Mouse (Mus musculus) lung, postnatal 0 days (tissue): ENCODE measurements around the gene Serpinf1. TPM values are rescaled to one million over a fixed set of nuclear protein-coding genes. Genes with fewer than 3 reads are reported as not detected.

Source experiments
- ATAC-seq: fragments of 200-750 bp; cut with Nextera tagmentation; 2 replicates; pipeline ENCODE4 v1.8.0; 2017; ENCODE audit warnings: moderate library complexity
- DNase-seq: peaks from one replicate; pipeline ENCODE4 v3.0.0-alpha.2; 2016; ENCODE audit warnings: low spot score
- H3K27ac ChIP-seq: fragments of 300-500 bp; sonication (generic); 2 replicates; pipeline ENCODE4 v1.5.1; 2014; ENCODE audit warnings: antibody characterized with exemption, mild to moderate bottlenecking, low read length, mixed read lengths
- H3K27me3 ChIP-seq: fragments of 300-500 bp; sonication (generic); replicated peaks from 2 replicates; pipeline ENCODE4 v1.6.1; 2014; ENCODE audit warnings: low read length, mixed read lengths; ENCODE audit not compliant: insufficient read depth
- H3K36me3 ChIP-seq: fragments of 300-500 bp; sonication (generic); 2 replicates; pipeline ENCODE4 v1.6.1; 2014; ENCODE audit warnings: low read length, mixed read lengths; ENCODE audit not compliant: insufficient read depth
- H3K4me1 ChIP-seq: fragments of 300-500 bp; sonication (generic); 2 replicates; pipeline ENCODE4 v1.6.1; 2014; ENCODE audit warnings: antibody characterized with exemption, low read depth, low read length, mixed read lengths; ENCODE audit not compliant: insufficient read depth
- H3K4me2 ChIP-seq: fragments of 300-500 bp; sonication (generic); replicated peaks from 2 replicates; pipeline ENCODE4 v1.6.1; 2014; ENCODE audit warnings: low read depth, mild to moderate bottlenecking, low read length, moderate library complexity, mixed read lengths
- H3K4me3 ChIP-seq: fragments of 300-500 bp; sonication (generic); 2 replicates; pipeline ENCODE4 v1.5.1; 2014; ENCODE audit warnings: low read depth, low read length
- H3K9ac ChIP-seq: fragments of 300-500 bp; sonication (generic); replicated peaks from 2 replicates; pipeline ENCODE4 v1.6.1; 2014; ENCODE audit warnings: low read depth, mild to moderate bottlenecking
- H3K9me3 ChIP-seq: fragments of 300-500 bp; sonication (generic); 2 replicates; pipeline ENCODE4 v1.6.1; 2016; ENCODE audit warnings: low read length, mixed read lengths
- CTCF ChIP-seq: IDR thresholded peaks from 2 replicates; pipeline ENCODE4 v1.5.1; 2016; ENCODE audit warnings: antibody characterized with exemption, mild to moderate bottlenecking
- EP300 ChIP-seq: IDR thresholded peaks from 2 replicates; pipeline ENCODE4 v1.6.1; 2016; ENCODE audit warnings: antibody characterized with exemption, mild to moderate bottlenecking, control low read depth
- WGBS: fragments of 180-500 bp; shearing (Covaris S2); extraction: QIAGEN DNeasy Blood & Tissue Kit; methylation state at CpG from one replicate; pipeline ENCODE4 v1.1.7; 2014; 5-methylcytosine and 5-hydroxymethylcytosine counted together
- polyA plus RNA-seq: library from polyadenylated mRNA; unstranded; fragments of >200 nt; fragmentation: Nextera tagmentation; extraction: Ambion mirVana; gene quantifications from 2 replicates; pipeline ENCODE4 v1.2.1, GENCODE M21; 2015

The Serpinf1 gene
- polyA plus RNA-seq, 1 experiment from 2014 or later = 64.2 TPM

DNA sequence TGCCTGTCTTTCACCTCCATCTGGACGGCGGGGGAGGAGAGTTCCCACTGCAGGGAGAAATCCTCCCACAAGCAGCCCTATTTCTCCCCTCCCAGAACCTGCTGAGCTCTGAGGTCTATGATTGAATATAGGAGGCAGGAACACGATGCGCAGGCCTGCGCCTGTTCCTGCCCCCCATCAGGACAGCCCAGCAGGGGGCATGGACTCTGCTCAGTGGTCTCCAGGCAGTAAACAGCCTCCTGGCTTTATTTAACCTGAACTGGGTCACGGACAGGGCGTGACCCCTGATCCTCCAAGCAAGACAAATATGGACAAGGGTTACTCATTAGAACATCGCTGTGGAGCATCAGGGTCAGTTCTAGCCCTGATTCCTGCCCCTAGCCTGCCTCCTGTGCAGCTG lies 21.2 kb upstream of the Serpinf1 start:
- no peak for TF ChIP-seq EP300
- TF ChIP-seq CTCF = no peak
- no peak overlapping the region for H3K27ac ChIP-seq
- ATAC-seq (no peak), DNase-seq (no peak)
- no peaks in the 10 kb centered on the region for H3K9me3 ChIP-seq
- H3K4me3 ChIP-seq = no peak overlapping the region
- H3K27me3 ChIP-seq = no peaks in the 10 kb centered on the region
- WGBS = 68% methylated on average over 8 of the region's 8 CpGs
- H3K4me1 ChIP-seq = no peaks in the 10 kb centered on the region
- peaks cover 38% of the 10 kb centered on the region for H3K36me3 ChIP-seq
- H3K4me2 ChIP-seq = no peak overlapping the region
- no peak overlapping the region for H3K9ac ChIP-seq

DNA sequence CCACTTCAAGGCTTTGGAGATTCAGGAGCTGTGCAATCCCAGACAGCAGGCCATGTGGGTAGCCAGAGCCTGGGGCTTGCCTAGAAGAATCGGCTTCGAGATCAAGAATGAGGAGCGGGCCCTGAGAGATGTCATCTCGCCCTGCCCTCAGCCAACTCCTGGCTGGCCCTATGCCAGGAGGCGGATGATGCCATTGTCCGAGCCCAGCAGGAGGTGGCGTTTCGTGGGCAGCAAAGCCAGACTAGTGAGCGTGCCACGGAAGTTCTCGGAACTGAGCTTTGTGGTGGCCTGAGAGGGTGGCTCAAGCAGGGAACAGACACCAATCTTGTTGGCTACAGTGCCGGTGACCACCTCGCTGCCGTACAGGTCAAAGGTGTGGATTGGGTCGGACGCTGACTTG lies 19.1 kb upstream of the Serpinf1 start:
- Histone ChIP-seq H3K27me3 (no peaks in the 10 kb centered on the region), H3K4me2 (no peak overlapping the region), H3K4me3 (no peak overlapping the region), H3K4me1 (no peaks in the 10 kb centered on the region), H3K9me3 (no peaks in the 10 kb centered on the region), H3K27ac (no peak overlapping the region), H3K36me3 (peaks cover 32% of the 10 kb centered on the region), H3K9ac (no peak overlapping the region)
- no peak for DNase-seq
- no peak for TF ChIP-seq EP300
- TF ChIP-seq CTCF = no peak
- no peak for ATAC-seq
- 86% methylated on average over 16 of the region's 16 CpGs for WGBS

DNA sequence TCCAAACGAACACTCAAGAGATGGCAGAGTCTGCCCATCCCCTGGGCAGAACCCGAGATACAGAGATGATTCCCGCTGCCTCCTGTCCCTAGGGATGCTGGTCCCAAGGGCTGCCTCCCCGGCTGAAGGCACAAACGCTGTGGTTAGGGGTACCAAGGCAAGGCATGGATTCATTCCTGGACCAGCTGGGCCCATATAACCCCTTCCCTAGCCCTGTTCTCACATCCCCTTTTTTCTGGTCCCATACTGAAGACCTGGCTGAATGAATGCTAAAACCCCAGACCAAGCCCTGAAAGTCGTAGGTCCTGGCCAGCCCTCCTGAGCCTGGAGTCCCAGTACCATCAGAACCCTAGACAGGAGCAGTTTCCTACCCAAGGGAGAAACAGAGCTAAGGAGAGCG lies 18.5 kb upstream of the Serpinf1 start:
- WGBS = 81% methylated on average over 7 of the region's 7 CpGs
- H3K36me3 ChIP-seq = peaks cover 31% of the 10 kb centered on the region
- no peak overlapping the region for H3K9ac ChIP-seq
- H3K4me1 ChIP-seq = no peaks in the 10 kb centered on the region
- no peaks in the 10 kb centered on the region for H3K27me3 ChIP-seq
- no peak for TF ChIP-seq EP300
- TF ChIP-seq CTCF = no peak
- DNase-seq = no peak
- no peak overlapping the region for H3K27ac ChIP-seq
- no peak for ATAC-seq
- H3K4me2 ChIP-seq = no peak overlapping the region
- H3K4me3 ChIP-seq = no peak overlapping the region
- no peaks in the 10 kb centered on the region for H3K9me3 ChIP-seq

GRCm38 (mm10) chr11:75439951-75440350 lies 17.4 kb upstream of the Serpinf1 start:
- Histone ChIP-seq H3K4me2 (no peak overlapping the region), H3K9ac (no peak overlapping the region), H3K27me3 (no peaks in the 10 kb centered on the region), H3K36me3 (peaks cover 23% of the 10 kb centered on the region), H3K4me1 (no peaks in the 10 kb centered on the region), H3K4me3 (no peak overlapping the region), H3K27ac (no peak overlapping the region), H3K9me3 (no peaks in the 10 kb centered on the region)
- 100% methylated on average over 2 of the region's 3 CpGs for WGBS
- ATAC-seq (no peak), DNase-seq (no peak)
- TF ChIP-seq CTCF = no peak
- TF ChIP-seq EP300 = no peak

DNA sequence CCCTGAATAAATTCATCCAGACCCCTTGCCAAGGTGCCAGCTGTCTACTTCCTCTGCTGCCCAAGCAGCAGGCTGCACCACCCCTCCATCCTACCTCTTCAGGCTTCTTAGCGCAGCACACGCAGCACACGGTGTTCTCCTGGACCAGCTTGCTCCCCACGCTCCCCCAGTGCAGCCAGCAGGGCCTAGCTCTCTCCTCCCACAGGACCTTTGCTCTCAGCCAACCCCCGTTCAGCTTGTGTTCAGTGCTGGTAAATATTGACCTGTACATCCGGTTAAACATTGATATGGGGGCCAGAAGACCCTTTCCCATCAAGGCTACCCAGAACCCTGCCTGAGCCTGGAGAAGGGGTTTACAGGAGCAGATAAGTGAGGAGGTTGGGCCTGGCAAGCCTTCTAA lies 16.9 kb upstream of the Serpinf1 start, which contains the start of gene Serpinf2:
Serpinf2 (minus strand) TSS at position 229 of the 400 bp plus-strand sequence.
- TF ChIP-seq CTCF (no peak), EP300 (no peak)
- no peak for DNase-seq
- no peak for ATAC-seq
- no peaks in the 10 kb centered on the region for H3K27me3 ChIP-seq
- H3K27ac ChIP-seq = no peak within 1 kb of the TSS
- H3K9ac ChIP-seq = no peak within 1 kb of the TSS
- H3K36me3 ChIP-seq = peaks cover 19% of the 10 kb centered on the region; the same call in 1 of the 2 replicates
- H3K4me1 ChIP-seq = no peaks in the 10 kb centered on the region
- no peak within 1 kb of the TSS for H3K4me3 ChIP-seq
- 67% methylated on average over 6 of the region's 6 CpGs for WGBS
- H3K4me2 ChIP-seq = no peak within 1 kb of the TSS
- no peaks in the 10 kb centered on the region for H3K9me3 ChIP-seq

GRCm38 (mm10) chr11:75438804-75439203 lies 16.3 kb upstream of the Serpinf1 start:
- TF ChIP-seq EP300 = no peak
- peaks cover 18% of the 10 kb centered on the region; the same call in 1 of the 2 replicates for H3K36me3 ChIP-seq
- H3K4me2 ChIP-seq = no peak overlapping the region
- no peak overlapping the region for H3K9ac ChIP-seq
- no peaks in the 10 kb centered on the region for H3K9me3 ChIP-seq
- WGBS = 91% methylated on average over 3 of the region's 3 CpGs
- no peak overlapping the region for H3K4me3 ChIP-seq
- no peak overlapping the region for H3K27ac ChIP-seq
- H3K27me3 ChIP-seq = no peaks in the 10 kb centered on the region
- H3K4me1 ChIP-seq = no peaks in the 10 kb centered on the region
- DNase-seq = no peak
- no peak for ATAC-seq

DNA sequence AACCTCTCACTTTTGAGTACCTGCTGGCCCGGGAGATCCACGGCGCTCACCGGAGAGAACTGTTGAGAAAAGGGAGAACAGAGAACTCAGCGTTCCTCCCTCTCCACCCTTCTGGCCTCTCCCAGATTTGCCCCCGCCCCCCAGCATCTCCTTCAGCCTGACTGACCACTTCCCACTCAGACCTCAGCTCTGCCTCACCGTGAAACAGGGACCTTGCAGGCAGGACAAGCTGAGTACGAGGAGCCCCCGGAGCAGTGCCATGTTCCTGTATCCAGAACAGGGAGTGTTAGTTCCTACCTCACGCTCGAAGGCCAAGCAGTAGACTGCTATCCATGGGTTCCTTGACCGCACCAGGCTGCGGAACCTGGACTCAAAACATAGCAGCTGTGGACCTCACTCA lies 15.7 kb upstream of the Serpinf1 start:
- no peak overlapping the region for H3K27ac ChIP-seq
- H3K4me1 ChIP-seq = no peaks in the 10 kb centered on the region
- no peaks in the 10 kb centered on the region for H3K27me3 ChIP-seq
- 60% methylated on average over 13 of the region's 13 CpGs for WGBS
- H3K36me3 ChIP-seq = peaks cover 12% of the 10 kb centered on the region; the same call in 1 of the 2 replicates
- no peak for TF ChIP-seq EP300
- no peak for TF ChIP-seq CTCF
- no peaks in the 10 kb centered on the region for H3K9me3 ChIP-seq
- H3K4me2 ChIP-seq = no peak overlapping the region
- DNase-seq (no peak), ATAC-seq (no peak)
- H3K9ac ChIP-seq = no peak overlapping the region
- H3K4me3 ChIP-seq = no peak overlapping the region
